Mouse (Mus musculus): Measurements from ENCODE around the gene Ppp1ca.

Gene Ppp1ca

GRCm38 (mm10) chr19:4213524-4213974, 21.7 kb downstream of the Ppp1ca start:
- no peak for DNase-seq (ENCODE audit: low spot score in 2 of 2)

- no peak for DNase-seq (ENCODE audit: low spot score in 2 of 2)
Measured at GRCm38 (mm10) chr19:4214071-4214770, 22.4 kb downstream of the Ppp1ca start, which contains the start of the genes Clcf1 and AC109138.7. TSS of gene Clcf1 (plus strand) at chr19:4214238. TSS of gene AC109138.7 (plus strand) at chr19:4214357.

- DNase-seq (ENCODE audit: low spot score in 2 of 2), result no peak
Measured at GRCm38 (mm10) chr19:4214771-4215450, 23.0 kb downstream of the Ppp1ca start.

GRCm38 (mm10) chr19:4215451-4215840, 23.6 kb downstream of the Ppp1ca start:
- no peak for DNase-seq (ENCODE audit: low spot score in 2 of 2)

- DNase-seq (ENCODE audit: low spot score in 2 of 2), result no peak
Measured at GRCm38 (mm10) chr19:4216041-4216685, 24.3 kb downstream of the Ppp1ca start.

- DNase-seq (ENCODE audit: low spot score in 2 of 2), result no peak
Measured at GRCm38 (mm10) chr19:4217140-4217539, 25.3 kb downstream of the Ppp1ca start.

- no peak for DNase-seq (ENCODE audit: low spot score in 2 of 2)
Measured at GRCm38 (mm10) chr19:4217855-4218254, 26.0 kb downstream of the Ppp1ca start.

- DNase-seq (ENCODE audit: low spot score in 2 of 2), result no peak
Measured at GRCm38 (mm10) chr19:4218293-4218692, 26.4 kb downstream of the Ppp1ca start.

- no peak for DNase-seq (ENCODE audit: low spot score in 2 of 2)
Measured at GRCm38 (mm10) chr19:4218784-4219183, 26.9 kb downstream of the Ppp1ca start.

- DNase-seq (ENCODE audit: low spot score in 2 of 2), result no peak
Measured at GRCm38 (mm10) chr19:4219943-4220342, 28.1 kb downstream of the Ppp1ca start.

GRCm38 (mm10) chr19:4220416-4220815, 28.6 kb downstream of the Ppp1ca start:
- no peak for DNase-seq (ENCODE audit: low spot score in 2 of 2)

- DNase-seq (ENCODE audit: low spot score in 2 of 2), result no peak
Measured at GRCm38 (mm10) chr19:4220957-4221743, 29.3 kb downstream of the Ppp1ca start.

GRCm38 (mm10) chr19:4222165-4222564, 30.3 kb downstream of the Ppp1ca start:
- DNase-seq (ENCODE audit: low spot score in 2 of 2), result peak in 1 of 2 experiments; percentile 40

- no peak for DNase-seq (ENCODE audit: low spot score in 2 of 2)
Measured at GRCm38 (mm10) chr19:4226779-4227178, 34.9 kb downstream of the Ppp1ca start.

- DNase-seq (ENCODE audit: low spot score in 2 of 2), result no peak
Measured at GRCm38 (mm10) chr19:4227446-4227845, 35.6 kb downstream of the Ppp1ca start.

- peak; percentile 78 to 86 for DNase-seq (ENCODE audit: low spot score in 2 of 2)
Measured at GRCm38 (mm10) chr19:4227894-4228678, 36.2 kb downstream of the Ppp1ca start.

GRCm38 (mm10) chr19:4228891-4229290, 37.0 kb downstream of the Ppp1ca start:
- DNase-seq (ENCODE audit: low spot score in 2 of 2), result no peak

- peak in 1 of 2 experiments; percentile 31 for DNase-seq (ENCODE audit: low spot score in 2 of 2)
Measured at GRCm38 (mm10) chr19:4229451-4230076, 37.7 kb downstream of the Ppp1ca start.

GRCm38 (mm10) chr19:4230415-4230814, 38.5 kb downstream of the Ppp1ca start:
- no peak for DNase-seq (ENCODE audit: low spot score in 2 of 2)

Measured in right cerebral cortex, postnatal 10 days (tissue).